Mouse (Mus musculus) embryo, embryonic 10.5 days (tissue): ENCODE measurements at regions not wholly inside any gene's neighbourhood (a gene's known extent, or its start where the extent isn't known, plus 50 kb on each side); places are given as distances from the start of the nearest gene placed in this dataset.

ENCODE experiments used
- DNase-seq: peaks from one replicate; pipeline ENCODE4 v3.0.0-alpha.2; 2015; ENCODE audit warnings: low spot score

- DNase-seq: no peak
These were observed 653.3 kb upstream of the Fam98a start for GRCm38 (mm10) chr17:76205082-76205481.

- DNase-seq: peak; percentile 9
These were observed 633.1 kb upstream of the Fam98a start for GRCm38 (mm10) chr17:76184813-76185212.

GRCm38 (mm10) chr17:76136660-76137495, 585.1 kb upstream of the Fam98a start:
- DNase-seq: no peak

GRCm38 (mm10) chr17:76134030-76134429, 582.3 kb upstream of the Fam98a start:
- DNase-seq: no peak

- no peak for DNase-seq
These were observed 573.5 kb upstream of the Fam98a start for GRCm38 (mm10) chr17:76125260-76125659.

GRCm38 (mm10) chr17:76111315-76112195, 559.8 kb upstream of the Fam98a start:
- DNase-seq: peak; percentile 70

- DNase-seq: no peak
These were observed 559.1 kb upstream of the Fam98a start for GRCm38 (mm10) chr17:76110856-76111255.

- no peak for DNase-seq
These were observed 531.8 kb upstream of the Fam98a start for GRCm38 (mm10) chr17:76083536-76083935.

GRCm38 (mm10) chr17:76081780-76082179, 530.0 kb upstream of the Fam98a start:
- DNase-seq: no peak

GRCm38 (mm10) chr17:76046438-76046837, 494.7 kb upstream of the Fam98a start:
- DNase-seq: no peak

GRCm38 (mm10) chr17:76032710-76033109, 481.0 kb upstream of the Fam98a start:
- no peak for DNase-seq

- DNase-seq: no peak
These were observed 456.3 kb upstream of the Fam98a start for GRCm38 (mm10) chr17:76008011-76008410.

GRCm38 (mm10) chr17:76002836-76003235, 451.1 kb upstream of the Fam98a start:
- DNase-seq: peak; percentile 61

GRCm38 (mm10) chr17:75961371-75961770, 409.6 kb upstream of the Fam98a start:
- no peak for DNase-seq

GRCm38 (mm10) chr17:75936686-75937380, 385.1 kb upstream of the Fam98a start:
- DNase-seq: no peak

GRCm38 (mm10) chr17:75931022-75931421, 379.3 kb upstream of the Fam98a start:
- DNase-seq: peak; percentile 83

GRCm38 (mm10) chr17:75920240-75920639, 368.5 kb upstream of the Fam98a start:
- no peak for DNase-seq

- DNase-seq: no peak
These were observed 365.3 kb upstream of the Fam98a start for GRCm38 (mm10) chr17:75917020-75917419.

- DNase-seq: no peak
These were observed 364.8 kb upstream of the Fam98a start for GRCm38 (mm10) chr17:75916590-75916989.

- no peak for DNase-seq
These were observed 363.5 kb upstream of the Fam98a start for GRCm38 (mm10) chr17:75915256-75915655.

- no peak for DNase-seq
These were observed 355.3 kb upstream of the Fam98a start for GRCm38 (mm10) chr17:75907085-75907484.

- DNase-seq: no peak
These were observed 354.9 kb upstream of the Fam98a start for GRCm38 (mm10) chr17:75906643-75907042.
